Mouse (Mus musculus) CD4-positive naive resting alpha-beta T cell, adult 57 days (primary cell): Measurements from ENCODE around the gene Klk1b27. TPM values are rescaled to one million over a fixed set of nuclear protein-coding genes. Genes with fewer than 3 reads are reported as not detected.

Experiments
- total RNA-seq: library from RNA; stranded (reverse); gene quantifications from one replicate; pipeline ENCODE4 v1.2.4, GENCODE M21; 2023

The Klk1b27 gene
- total RNA-seq, result not detected

GRCm38 (mm10) chr7:44051990-44052389 is at the start of gene Klk1b27:
TSS of gene Klk1b27 (plus strand) at chr7:44052290.

GRCm38 (mm10) chr7:44011868-44012267 is 40.2 kb upstream of the Klk1b27 start, which contains the start of gene Klk1b26:
TSS of gene Klk1b26 (plus strand) at chr7:44012168.

GRCm38 (mm10) chr7:44102028-44102427 is 49.9 kb downstream of the Klk1b27 start, which contains the start of gene Klk1b21:
TSS of gene Klk1b21 (plus strand) at chr7:44102328.

Other genes starting within 250 kb of the Klk1b27 start
- gene Klk7, start 241.0 kb upstream of the Klk1b27 start, total RNA-seq, result 0.41 TPM
- gene Klk6, start 227.8 kb upstream of the Klk1b27 start, total RNA-seq, result not detected
- gene Klk5, start 210.3 kb upstream of the Klk1b27 start, total RNA-seq, result not detected
- gene Klk4, start 171.1 kb upstream of the Klk1b27 start, total RNA-seq, result not detected
- gene Klk15, start 118.5 kb upstream of the Klk1b27 start, total RNA-seq, result not detected
- gene Klk1b8, start 101.6 kb upstream of the Klk1b27 start, total RNA-seq, result not detected
- not detected for gene Klk1b1, start 85.5 kb upstream of the Klk1b27 start, total RNA-seq
- gene Klk1b9, start 76.2 kb upstream of the Klk1b27 start, total RNA-seq, result not detected
- not detected for gene Klk1b11, start 56.4 kb upstream of the Klk1b27 start, total RNA-seq
- not detected for gene Klk1b26, start 40.1 kb upstream of the Klk1b27 start, total RNA-seq
- gene Klk1b21, start 50.0 kb downstream of the Klk1b27 start, total RNA-seq, result not detected
- not detected for gene Klk1b22, start 60.4 kb downstream of the Klk1b27 start, total RNA-seq
- not detected for gene Klk1b16, start 84.5 kb downstream of the Klk1b27 start, total RNA-seq
- not detected for gene Klk1b24, start 135.9 kb downstream of the Klk1b27 start, total RNA-seq
- gene Klk1b3, start 145.9 kb downstream of the Klk1b27 start, total RNA-seq, result not detected
- gene Klk1b4, start 155.1 kb downstream of the Klk1b27 start, total RNA-seq, result not detected
- gene Klk1b5, start 163.7 kb downstream of the Klk1b27 start, total RNA-seq, result not detected
- not detected for gene Klk1, start 173.1 kb downstream of the Klk1b27 start, total RNA-seq
- not detected for gene Gm36864, start 183.9 kb downstream of the Klk1b27 start, total RNA-seq
- 3.6 TPM for gene 1700028J19Rik, start 194.4 kb downstream of the Klk1b27 start, total RNA-seq
- 184 TPM for gene 2410002F23Rik, start 194.4 kb downstream of the Klk1b27 start, total RNA-seq
- gene Acp4, start 205.1 kb downstream of the Klk1b27 start, total RNA-seq, result not detected
- not detected for gene Gm15517, start 209.2 kb downstream of the Klk1b27 start, total RNA-seq